Mouse (Mus musculus) C2C12 (cell line): ENCODE results near the gene Atp1b3. TPM values are rescaled to one million over a fixed set of nuclear protein-coding genes. Genes with fewer than 3 reads are reported as not detected.
"Not testable (repeated sequence)": the region's sequence is repeated elsewhere in the genome, so short reads cannot be mapped to it uniquely, and the experiment has no call there.

Experiments used
- H3K27me3 ChIP-seq: one replicate; pipeline ENCODE4 v1.6.1; 2011; ENCODE audit not compliant: control insufficient read depth, insufficient read depth, insufficient read length
- H3K36me3 ChIP-seq: one replicate; pipeline ENCODE4 v1.6.1; 2011; ENCODE audit not compliant: control insufficient read depth, insufficient read depth
- H3K4me3 ChIP-seq: one replicate; pipeline ENCODE4 v1.5.1; 2011; ENCODE audit warnings: mild to moderate bottlenecking, control low read depth; ENCODE audit not compliant: poor library complexity, insufficient read depth, severe bottlenecking
- H3K79me2 ChIP-seq: one replicate; pipeline ENCODE4 v1.6.1; 2011; ENCODE audit not compliant: control insufficient read depth, insufficient read depth
- H3K79me3 ChIP-seq: one replicate; pipeline ENCODE4 v1.6.1; 2011; ENCODE audit warnings: low read depth, control low read depth
- H3ac ChIP-seq: one replicate; pipeline ENCODE3; 2011; ENCODE audit warnings: low read depth; ENCODE audit not compliant: control insufficient read depth, insufficient read length
- CEBPB ChIP-seq: IDR thresholded peaks from one replicate; pipeline ENCODE4 v1.6.1; 2011; ENCODE audit warnings: low read depth, mild to moderate bottlenecking, control low read depth, moderate library complexity
- CTCF ChIP-seq: IDR thresholded peaks from one replicate; pipeline ENCODE4 v1.5.1; 2011; ENCODE audit not compliant: control insufficient read depth, insufficient read depth, insufficient read length
- FOSL1 ChIP-seq: IDR thresholded peaks from one replicate; pipeline ENCODE4 v1.8.0; 2011; ENCODE audit warnings: mild to moderate bottlenecking, low read length; ENCODE audit not compliant: poor library complexity, insufficient read depth, severe bottlenecking
- MAX ChIP-seq: IDR thresholded peaks from one replicate; pipeline ENCODE4 v1.6.1; 2011; ENCODE audit warnings: mild to moderate bottlenecking, control low read depth
- MYOD1 ChIP-seq: IDR thresholded peaks from one replicate; pipeline ENCODE4 v1.6.1; 2011; ENCODE audit warnings: low read depth; ENCODE audit not compliant: control insufficient read depth, insufficient read length
- MYOG ChIP-seq: IDR thresholded peaks from one replicate; pipeline ENCODE4 v1.6.1; 2011; ENCODE audit not compliant: control insufficient read depth, insufficient read length; ENCODE audit errors: extremely low read depth
- USF1 ChIP-seq: IDR thresholded peaks from one replicate; pipeline ENCODE4 v1.6.1; 2011; ENCODE audit warnings: low read depth, mild to moderate bottlenecking, control low read depth, moderate library complexity
- polyA plus RNA-seq: library from polyadenylated mRNA; unstranded; fragments of >200 nt; fragmentation: generic; extraction: Trizol; gene quantifications from one replicate; pipeline ENCODE4 v1.2.1, GENCODE M21; 2012; ENCODE audit warnings: missing spikeins

Atp1b3 gene
- polyA plus RNA-seq, 1 experiment, result 102 TPM

DNA sequence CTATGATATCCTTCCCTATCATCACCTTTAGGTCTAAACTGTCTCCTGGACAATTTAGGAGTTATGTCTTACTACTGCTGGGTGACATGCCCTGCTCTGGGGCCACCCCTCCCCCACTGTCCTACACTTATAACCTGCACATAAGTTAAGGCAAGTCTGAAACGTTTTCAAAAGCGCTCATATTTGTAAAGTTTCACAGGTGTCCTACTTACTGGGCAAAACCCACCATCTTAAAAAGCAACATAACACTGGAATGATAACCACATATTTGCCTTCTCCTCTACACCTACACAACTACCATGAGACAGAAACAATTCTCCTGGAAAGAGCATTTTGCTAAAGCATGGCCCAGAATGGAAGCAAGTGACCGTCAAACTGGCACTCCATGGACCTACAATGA lies 4.2 kb downstream of the Atp1b3 start:
- Histone ChIP-seq H3K4me3 (no peak overlapping the region), H3K27me3 (no peaks in the 10 kb centered on the region), H3K79me3 (peaks cover 77% of the 10 kb centered on the region), H3K79me2 (peaks cover 86% of the 10 kb centered on the region), H3ac (no peak overlapping the region), H3K36me3 (peaks cover 6% of the 10 kb centered on the region)
- TF ChIP-seq USF1, result no peak

DNA sequence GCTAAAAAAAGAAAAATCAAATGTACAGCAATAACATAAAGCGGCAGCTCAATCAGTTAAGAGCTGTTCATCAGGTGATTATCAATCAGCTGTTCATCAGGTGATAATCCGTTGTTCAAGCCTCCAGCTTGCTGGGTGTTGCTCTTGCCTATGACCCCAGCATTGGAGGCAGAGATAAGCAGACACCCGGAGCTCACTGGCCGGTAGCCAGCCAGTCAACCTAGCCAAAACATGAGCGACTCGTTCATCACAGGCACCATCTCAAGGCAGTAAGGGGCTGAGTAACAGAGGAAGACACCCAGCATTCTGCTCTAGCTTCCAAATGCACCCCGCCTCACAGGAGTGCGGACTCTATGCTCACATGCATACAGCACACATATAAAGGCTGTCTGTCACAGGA lies 10.4 kb downstream of the Atp1b3 start:
- H3K4me3 ChIP-seq, result no peak overlapping the region
- H3K79me3 ChIP-seq, result peaks cover 76% of the 10 kb centered on the region
- peaks cover 6% of the 10 kb centered on the region for H3K36me3 ChIP-seq
- H3K79me2 ChIP-seq, result peaks cover 99% of the 10 kb centered on the region
- H3K27me3 ChIP-seq, result no peaks in the 10 kb centered on the region
- TF ChIP-seq MAX, result no peak
- no peak for TF ChIP-seq CEBPB
- no peak for TF ChIP-seq MYOG
- TF ChIP-seq FOSL1, result no peak
- TF ChIP-seq USF1, result no peak
- no peak for TF ChIP-seq CTCF
- TF ChIP-seq MYOD1, result no peak
- no peak overlapping the region for H3ac ChIP-seq

DNA sequence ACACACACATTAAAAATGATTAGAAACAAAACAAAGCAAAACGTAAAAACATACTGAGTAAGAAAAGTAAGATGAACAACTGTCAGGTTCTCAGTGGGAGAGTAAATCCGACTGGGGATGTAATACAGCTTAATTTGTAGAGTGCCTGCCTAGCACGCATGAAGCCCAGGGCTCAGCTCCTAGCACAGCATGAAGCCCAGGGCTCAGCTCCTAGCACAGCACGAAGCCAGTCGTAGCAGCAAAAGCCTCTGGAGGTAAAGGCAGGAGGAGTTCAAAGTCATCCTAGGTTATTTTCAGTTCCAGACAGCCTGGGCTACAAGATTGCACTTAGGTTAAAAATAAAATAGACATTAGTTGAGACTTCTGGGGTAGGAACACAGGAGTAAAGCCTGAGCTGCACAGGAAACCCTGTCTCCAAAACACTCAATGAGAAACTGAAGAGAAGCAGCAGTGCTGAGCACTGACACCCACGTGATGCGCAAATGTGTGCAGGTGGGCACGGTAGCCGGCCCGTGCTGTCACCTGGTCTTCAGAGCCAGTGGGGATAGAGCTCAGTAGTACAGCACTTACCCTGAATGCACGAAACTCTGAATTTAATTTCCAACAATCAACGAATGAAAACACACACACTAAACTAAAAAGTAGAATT lies 11.0 kb downstream of the Atp1b3 start:
- Histone ChIP-seq H3K79me3 (peaks cover 77% of the 10 kb centered on the region), H3K4me3 (no peak overlapping the region), H3K79me2 (peaks cover 99% of the 10 kb centered on the region), H3K36me3 (peaks cover 6% of the 10 kb centered on the region), H3ac (no peak overlapping the region), H3K27me3 (no peaks in the 10 kb centered on the region)
- TF ChIP-seq MAX, result no peak
- TF ChIP-seq MYOD1, result no peak
- TF ChIP-seq CEBPB, result no peak
- TF ChIP-seq USF1, result no peak
- no peak for TF ChIP-seq CTCF
- TF ChIP-seq MYOG, result no peak
- no peak for TF ChIP-seq FOSL1

DNA sequence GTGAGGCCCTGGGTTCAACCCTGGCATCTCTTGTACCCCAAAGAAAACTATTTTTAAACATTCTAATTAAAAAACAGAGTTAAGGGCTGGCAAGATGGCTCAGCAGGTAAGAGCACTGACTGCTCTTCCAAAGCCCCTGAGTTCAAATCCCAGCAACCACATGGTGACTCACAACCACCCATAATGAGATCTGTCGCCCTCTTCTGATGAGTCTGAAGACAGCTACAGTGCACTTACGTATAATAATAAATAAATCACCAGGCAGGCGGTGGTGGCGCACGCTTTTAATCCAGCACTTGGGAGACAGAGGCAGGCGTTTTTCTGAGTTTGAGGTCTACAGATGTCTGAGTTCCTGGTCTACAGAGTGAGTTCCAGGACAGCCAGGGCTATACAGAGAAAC lies 12.5 kb downstream of the Atp1b3 start:
- Histone ChIP-seq H3K79me3 (peaks cover 72% of the 10 kb centered on the region), H3K79me2 (peaks cover 99% of the 10 kb centered on the region)
- H3K36me3 ChIP-seq, H3K4me3 ChIP-seq, H3K27me3 ChIP-seq, H3ac ChIP-seq: not testable (repeated sequence)

DNA sequence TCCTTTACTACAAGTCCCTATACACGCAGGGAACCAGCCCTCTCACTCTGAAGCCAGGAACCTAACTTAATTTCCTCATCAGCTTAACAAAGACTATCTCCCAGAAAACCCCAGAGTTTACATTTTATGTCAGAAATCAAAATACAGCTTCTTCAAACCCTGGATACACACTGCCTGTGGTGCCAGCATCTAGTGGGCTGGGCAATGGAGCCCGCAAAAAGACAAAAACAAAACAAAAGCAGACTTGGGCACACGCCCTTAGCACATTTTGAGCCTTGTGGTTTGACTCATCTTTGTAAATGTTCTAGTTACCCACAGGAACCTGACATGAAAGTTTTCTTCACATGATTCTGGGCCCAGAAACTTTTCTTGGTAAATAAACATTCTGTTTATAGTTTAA lies 13.8 kb downstream of the Atp1b3 start:
- no peak for TF ChIP-seq MYOD1
- no peak for TF ChIP-seq MYOG
- no peak for TF ChIP-seq FOSL1
- H3K4me3 ChIP-seq, result no peak overlapping the region
- no peaks in the 10 kb centered on the region for H3K27me3 ChIP-seq
- peaks cover 66% of the 10 kb centered on the region for H3K79me3 ChIP-seq
- peaks cover 97% of the 10 kb centered on the region for H3K79me2 ChIP-seq
- no peak overlapping the region for H3ac ChIP-seq
- peaks cover under 1% of the 10 kb centered on the region for H3K36me3 ChIP-seq

DNA sequence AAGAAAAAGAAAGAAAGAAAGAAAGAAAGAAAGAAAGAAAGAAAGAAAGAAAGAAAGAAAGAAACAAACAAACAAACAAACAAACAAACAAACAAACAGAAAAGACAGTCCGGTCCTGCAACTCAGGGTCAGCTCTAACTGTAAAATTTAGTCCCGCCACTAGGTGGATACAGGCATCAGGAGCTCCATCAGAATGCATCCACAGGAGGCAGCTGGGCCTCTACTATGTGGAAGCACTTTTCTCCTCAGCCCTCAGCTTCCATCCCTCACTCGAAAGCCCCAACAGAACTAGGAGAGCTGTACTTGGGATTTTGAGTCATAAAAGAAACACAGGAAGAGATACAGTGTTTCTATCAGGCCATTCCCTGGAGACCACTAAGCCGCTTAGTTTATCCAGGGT lies 14.2 kb downstream of the Atp1b3 start:
- Histone ChIP-seq H3K4me3 (no peak overlapping the region), H3K27me3 (no peaks in the 10 kb centered on the region), H3K79me3 (peaks cover 64% of the 10 kb centered on the region), H3ac (no peak overlapping the region), H3K36me3 (peaks cover 5% of the 10 kb centered on the region), H3K79me2 (peaks cover 92% of the 10 kb centered on the region)
- TF ChIP-seq CEBPB (no peak), USF1 (no peak), CTCF (no peak), FOSL1 (no peak), MAX (no peak), MYOG (no peak), MYOD1 (no peak)
